Mouse (Mus musculus): ENCODE data around the gene Cep97.
A peak's percentile ranks its signal among the peaks of the same experiment; 100 is the strongest.

GRCm38 (mm10) chr16:55971735-55972615, 37.3 kb upstream of the Cep97 start:
- TF ChIP-seq E2F4 (IDR thresholded peaks at IDR 0.05; ENCODE audit: insufficient read depth) (no peak), TCF12 (IDR thresholded peaks at IDR 0.05; ENCODE audit: insufficient read depth, poor library complexity, severe bottlenecking) (no peak), POLR2A (IDR thresholded peaks at IDR 0.05; ENCODE audit: insufficient read length, low read depth) (no peak), MYOG (IDR thresholded peaks at IDR 0.05; ENCODE audit: control insufficient read depth in 1 of 3, insufficient read depth in 1 of 3, insufficient read length in 2 of 3, low read depth in 2 of 3) (peak in 1 of 3 experiments; percentile 21), MAX (IDR thresholded peaks at IDR 0.05; ENCODE audit: low read depth) (peak; percentile 40), MYOD1 (IDR thresholded peaks at IDR 0.05; ENCODE audit: control insufficient read depth in 1 of 3, insufficient read length in 2 of 3, low read depth in 2 of 3) (no peak)

Measured in myocyte (in vitro differentiated cells).